Mouse (Mus musculus): ENCODE data around the gene Mrps10.

Mrps10 gene

DNA sequence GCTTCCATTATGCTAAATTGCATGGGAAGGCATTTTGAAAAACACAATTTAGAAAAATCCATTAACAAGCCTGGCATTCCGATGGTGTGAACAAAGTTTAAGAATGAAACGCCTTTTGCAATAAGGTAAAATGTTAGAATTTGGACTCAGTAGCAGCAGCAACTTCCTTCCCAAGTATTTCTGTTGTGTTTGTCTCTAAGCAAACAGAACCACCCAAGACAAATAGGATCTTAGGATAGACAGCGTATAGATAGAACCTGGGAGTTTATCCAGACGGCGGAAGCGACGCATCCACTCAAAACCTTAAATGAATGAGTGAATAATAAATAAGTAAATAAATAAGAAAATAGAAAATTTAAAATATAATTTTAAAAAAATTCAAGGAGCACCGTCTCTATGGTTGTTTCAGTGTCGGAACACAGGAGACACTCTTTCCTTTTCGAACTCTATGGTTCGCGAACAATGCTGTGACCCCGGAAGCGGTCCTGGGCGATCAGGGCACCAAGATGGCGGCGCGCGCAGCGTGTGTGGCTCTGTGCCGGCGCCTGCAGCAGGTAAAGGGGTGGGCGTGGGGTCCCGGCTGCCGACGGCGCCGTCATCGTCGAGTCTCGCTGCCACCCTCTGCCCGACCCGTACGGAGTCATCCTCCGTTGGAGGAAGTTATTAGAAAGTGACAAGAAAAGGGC, at the start of gene Mrps10:
Gene Mrps10, plus strand, starts transcription at position 487 of the 686 bp plus-strand sequence.
- peak; percentile 92 for DNase-seq

DNA sequence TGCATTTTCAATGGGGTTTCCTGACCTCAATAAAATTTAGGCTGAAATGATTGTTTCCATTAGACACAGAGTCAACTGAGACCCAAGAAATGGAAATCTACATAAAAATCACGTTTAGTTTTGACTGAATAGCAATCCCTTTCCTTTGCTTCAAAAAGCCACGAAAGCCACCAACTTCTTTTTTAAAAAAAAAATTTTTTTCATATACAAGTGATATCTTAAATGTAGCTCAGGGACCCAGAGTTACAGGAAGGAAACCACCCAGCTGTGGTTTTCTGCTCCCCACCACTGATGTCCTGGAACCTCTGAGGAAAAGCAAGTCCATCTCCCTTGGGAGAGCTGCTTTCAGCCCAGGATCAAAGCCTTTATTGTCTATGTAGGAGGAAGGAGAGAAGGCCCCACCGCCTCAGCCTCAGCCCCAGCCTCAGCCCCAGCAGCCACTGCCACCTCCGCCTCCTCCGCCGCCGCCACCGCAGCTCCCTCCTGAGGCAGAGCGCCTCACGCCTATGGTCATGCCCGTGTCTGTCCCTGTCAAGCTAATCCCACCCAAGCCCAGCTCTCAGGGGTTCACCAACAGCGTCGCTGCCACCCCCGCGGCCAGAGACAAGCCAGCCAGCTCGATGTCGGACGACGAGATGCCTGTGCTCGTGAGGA, 49.6 kb upstream of the Mrps10 start:
- DNase-seq = no peak

DNA sequence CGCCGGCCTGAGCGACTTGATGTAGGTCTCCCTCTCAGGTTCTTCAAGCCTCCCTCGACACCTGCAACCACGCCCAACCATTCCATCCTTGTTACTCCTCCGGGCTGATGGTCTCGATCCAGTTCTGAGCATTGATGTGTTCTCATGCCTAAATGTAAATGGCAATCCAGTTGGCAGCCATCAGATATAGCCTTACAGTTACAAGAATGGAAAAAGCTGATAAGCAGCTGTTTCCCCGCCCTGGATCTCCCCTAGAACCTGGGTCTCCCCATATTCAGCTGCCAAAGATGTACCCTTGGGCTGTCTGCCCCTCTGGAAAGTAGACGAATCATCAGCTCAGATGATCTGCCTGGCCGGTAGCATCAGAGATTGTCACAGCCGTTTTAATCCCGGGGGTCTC, 48.9 kb upstream of the Mrps10 start:
- DNase-seq = no peak

DNA sequence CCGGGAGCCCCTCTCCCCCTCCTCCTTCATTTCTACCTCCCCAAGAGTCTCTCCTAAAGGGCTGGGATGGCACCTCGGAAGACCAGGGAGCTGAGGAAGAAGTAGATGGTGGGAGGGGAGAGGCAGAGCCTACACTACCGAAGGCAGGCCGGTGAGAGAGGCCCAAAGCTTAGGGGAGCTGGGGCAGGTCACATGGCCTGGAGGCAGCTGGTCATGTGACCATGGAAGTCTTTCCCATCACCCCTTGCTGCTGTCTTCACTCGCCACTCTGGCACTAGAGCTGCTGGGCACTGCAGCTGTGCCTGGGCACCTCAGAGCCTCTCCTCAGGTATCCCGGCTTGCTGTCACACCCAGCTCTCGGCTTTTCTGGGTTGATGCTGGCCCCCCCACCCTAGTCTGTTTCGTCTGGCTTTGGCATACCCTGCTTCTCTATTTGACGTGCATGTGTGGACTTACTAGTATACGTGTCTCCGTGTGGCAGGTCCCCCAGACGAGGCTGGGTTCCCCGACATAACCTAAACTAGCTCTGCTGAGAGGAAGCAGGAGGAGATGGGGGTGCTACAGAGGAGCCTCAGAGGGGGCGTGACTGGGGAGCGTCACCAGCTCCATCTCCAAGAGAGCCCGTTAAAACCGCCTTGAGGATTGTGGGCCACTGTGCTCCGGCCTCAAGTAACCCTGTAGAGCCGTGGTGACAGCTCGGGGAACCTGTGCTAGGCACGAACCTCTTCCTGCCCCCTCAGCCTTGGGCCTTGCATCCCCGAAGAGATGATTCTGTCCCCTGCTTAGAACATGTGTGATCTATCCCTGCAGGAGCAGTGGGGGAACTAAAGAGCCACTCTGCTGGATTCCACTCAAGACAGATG, 46.3 kb upstream of the Mrps10 start:
- no peak for DNase-seq

DNA sequence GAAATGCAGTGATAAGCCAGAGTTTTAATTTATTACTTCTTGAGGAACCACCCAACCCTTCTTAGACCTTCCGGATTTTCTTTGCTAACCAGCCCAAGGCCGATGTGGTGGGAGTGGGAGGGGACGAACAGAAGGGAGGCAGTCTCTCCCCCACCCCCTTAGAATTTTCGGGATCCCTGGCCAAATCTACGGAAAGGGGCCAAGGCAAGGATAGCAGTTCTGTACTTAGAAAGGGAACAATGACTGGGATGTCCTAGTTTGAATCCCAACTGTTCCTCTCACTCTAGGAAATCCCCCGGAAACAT, 45.7 kb upstream of the Mrps10 start:
- DNase-seq = no peak

DNA sequence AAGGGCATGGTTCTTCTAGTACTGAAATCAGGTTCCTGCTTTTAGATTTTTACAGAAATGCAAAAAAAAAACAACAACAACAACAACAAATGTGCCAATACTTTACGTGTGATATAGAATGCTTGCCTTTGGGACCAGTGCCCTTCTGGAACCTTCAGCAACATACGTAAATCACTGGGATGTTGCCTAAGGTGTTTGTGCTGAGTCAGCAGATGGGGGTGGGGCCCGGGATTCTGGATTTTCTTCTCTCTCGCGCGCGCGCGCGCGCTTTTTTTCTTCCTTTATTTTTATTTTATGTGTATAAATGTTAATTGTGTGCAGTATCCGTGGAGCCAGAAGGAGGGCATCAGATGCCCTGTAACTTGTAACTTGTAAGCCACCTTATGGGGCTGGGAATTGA, 41.1 kb upstream of the Mrps10 start:
- DNase-seq = no peak

DNA sequence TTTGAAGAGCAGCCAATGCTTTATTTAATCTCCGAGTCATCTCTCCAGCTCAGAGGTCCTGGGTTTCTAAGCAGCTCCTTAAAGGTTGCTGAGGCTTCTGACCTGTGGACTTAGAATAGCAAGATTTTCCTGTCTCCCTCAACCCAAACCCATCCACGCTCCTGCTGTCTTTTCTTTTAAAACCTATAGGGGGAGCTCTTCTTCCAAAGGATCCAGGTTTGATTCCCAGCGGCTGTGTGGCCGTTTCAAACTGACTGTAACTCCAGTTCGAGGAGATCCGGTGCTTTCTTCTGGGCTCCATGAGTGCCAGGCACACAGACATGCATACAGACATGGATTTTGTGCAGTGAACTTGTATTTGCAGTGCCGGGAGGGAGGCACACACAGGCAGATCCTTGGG, 40.7 kb upstream of the Mrps10 start:
- no peak for DNase-seq

DNA sequence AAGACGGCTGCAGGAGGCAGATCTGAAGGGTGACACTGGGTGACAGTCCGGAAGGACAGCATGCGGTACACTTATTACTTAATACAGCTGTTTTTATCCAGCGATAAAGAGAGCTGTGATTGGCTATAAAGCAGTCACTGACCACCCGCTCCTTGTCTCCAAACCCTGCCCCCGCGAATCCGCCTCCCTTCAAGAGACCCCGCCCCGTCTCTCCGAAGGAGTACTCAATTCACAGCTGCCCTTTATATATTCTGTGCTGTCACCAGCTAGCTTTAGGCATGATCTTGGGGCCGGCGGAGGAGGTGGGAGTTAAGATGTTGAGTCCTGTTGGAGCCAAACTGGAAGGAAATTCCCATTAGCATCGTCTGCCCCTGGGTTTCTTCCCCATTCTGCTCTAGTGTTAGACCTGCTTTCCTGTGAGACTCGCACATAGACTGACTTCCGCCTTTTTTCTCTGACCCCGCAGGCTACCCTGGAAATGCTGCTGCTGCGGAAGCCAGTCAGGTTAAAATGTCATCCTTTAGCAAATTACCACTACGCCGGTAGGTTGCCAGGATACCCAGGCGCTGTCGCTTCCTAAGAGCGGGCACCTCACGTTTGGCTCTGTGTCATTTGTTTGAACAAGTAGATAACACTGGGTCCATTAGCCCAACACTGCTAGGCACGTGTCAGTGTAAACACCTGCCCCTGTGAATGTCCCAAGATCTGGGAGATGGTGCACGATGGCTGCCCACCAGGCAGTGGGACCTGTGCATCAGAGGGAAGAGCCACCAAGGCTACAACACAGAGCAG, 39.9 kb upstream of the Mrps10 start:
- no peak for DNase-seq

DNA sequence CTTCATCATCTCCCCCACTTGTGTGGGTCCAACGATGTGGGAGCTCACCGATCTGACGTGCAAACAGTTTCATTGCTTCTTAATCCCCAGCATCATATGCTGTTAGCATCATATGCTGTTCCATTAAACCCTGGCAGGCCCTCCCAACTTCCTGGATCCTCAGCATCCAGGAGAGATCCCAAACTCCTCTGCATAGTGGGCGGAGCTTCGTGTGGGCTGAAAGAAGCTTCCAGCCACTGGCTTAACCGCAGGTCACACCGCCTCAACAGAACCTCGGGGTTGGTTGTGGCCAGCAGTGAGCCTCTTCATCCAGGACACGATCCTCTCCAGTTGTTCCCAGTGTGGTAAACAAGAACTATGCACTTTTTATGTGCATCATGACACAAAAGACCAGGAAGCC, 38.1 kb upstream of the Mrps10 start:
- no peak for DNase-seq

DNA sequence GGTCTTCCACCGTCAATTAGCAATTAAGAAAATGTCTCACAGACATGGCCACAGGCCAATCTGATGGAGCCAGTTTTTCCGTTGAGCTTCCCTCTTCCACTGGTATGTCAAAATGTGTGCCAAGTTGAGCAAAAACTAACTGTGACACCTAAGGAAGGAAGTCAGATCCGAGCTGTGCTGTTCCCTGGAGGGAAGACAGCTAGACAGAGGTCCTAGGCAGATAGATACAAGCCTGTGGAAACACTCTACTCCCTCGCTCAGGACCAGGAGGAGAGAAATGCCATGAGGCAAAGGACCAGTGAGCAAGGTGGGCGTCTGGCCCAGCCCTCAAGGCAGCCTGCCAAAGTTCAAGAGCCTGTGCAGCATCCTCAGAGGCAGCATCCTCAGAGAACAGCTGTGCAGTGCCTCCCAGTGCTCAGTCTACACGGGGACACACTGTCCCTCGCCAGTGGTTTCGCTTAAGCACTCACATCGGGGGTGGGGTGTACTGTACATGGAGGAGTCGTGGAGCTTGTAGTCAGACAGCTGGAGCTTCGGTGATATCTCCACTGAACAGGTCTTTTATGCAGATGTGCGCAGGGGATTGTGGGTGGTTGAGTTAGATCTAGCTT, 36.6 kb upstream of the Mrps10 start:
- DNase-seq = no peak

DNA sequence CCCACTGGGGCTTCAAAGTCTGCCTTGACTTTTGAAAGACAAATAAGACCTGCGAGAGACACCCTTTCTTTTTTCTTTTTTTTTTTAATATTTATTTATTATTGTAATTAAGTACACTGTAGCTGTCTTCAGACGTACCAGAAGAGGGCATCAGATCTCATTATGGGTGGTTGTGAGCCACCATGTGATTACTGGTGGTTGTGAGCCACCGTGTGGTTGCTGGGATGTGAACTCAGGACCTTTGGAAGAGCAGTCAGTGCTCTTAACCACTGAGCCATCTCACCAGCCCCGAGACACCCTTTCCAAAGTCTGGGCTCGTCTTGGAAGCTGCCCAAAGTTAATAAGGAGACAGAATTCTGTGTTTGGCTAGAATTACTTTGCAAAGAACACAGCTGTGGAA, 36.0 kb upstream of the Mrps10 start:
- DNase-seq = peak; percentile 6

DNA sequence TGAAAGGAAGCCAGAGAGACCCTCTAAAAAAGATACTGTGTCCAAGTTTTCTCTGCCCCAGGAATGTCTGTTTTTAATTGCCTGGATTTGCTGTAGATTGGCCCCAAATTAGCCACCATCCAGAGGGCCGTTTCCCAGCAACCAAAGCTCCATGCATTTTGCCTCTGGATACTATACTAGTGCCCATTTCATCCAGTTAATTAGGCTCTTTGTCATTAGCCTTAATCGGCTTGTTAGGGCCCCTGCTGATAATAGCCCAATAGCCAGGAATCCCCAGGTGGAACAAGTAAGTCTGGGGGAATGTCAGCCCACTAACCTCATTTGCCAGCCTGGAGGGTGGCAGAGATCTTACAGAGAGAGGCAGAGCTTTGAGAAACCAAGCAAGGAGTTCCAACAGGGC, 35.3 kb upstream of the Mrps10 start:
- no peak for DNase-seq

DNA sequence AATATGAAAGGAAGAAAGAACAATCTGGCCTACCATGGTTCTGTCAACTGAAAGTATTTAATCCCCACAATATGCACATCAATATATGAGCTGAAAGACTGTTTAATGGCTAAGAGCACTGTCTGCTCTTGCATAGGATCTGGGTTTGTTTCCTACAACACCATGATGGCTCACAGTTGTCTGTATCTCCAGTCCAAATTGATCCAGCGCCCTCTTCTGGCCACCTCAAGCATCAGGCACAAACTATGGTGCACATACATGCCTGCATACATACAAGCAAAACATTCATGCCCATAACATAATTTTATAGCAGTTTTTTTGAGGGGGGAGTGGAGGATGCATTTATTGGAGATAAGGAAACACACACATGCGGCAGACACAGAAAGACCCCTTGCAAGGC, 25.6 kb upstream of the Mrps10 start:
- DNase-seq = no peak

DNA sequence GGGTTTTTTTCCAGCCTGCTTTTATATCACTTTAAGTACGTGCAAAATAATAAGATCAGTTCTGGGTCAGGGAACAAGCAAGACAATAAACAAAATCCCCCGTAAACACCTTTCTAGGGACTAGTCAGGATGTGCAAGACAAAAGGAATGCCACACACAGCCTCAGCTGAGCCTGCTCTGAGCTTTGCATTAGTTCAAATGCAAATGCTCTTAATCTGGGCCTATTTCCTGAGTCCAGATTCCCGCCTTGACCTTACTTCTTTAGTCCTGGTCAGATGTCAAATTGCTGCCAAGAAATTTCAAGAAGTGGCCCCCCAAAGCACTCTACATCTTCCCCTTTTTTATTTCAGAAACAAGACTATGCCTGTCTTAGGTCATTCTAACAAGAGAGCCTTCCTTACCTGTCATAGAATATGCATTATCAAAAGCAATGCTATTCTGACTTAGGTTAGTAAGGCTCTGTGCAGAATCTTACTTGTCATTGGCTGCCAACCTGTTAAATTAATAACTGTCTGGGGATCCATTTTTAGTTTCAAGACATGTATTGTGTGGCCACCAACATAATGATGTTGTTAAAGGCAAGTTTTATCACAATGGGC, 18.9 kb upstream of the Mrps10 start:
- no peak for DNase-seq

DNA sequence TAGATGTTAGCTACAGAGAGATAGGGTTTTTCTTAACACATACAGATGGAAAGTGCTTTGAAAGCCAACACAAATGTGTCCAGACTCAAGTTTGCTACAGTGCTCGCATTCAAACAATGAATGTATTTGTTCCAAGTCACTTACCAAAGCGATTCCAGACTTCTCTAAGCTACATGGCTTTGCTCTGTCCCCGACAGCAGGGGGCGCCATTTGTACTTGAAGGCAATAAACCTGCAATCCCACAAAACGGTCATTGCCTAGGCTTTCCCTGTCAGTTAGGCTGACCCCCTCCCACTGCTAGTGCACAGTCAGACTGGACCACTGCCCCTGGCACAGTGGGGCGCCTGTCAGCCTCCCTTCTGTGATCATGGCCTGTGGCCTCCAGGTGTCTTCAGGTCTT, 8.7 kb upstream of the Mrps10 start:
- DNase-seq = no peak

DNA sequence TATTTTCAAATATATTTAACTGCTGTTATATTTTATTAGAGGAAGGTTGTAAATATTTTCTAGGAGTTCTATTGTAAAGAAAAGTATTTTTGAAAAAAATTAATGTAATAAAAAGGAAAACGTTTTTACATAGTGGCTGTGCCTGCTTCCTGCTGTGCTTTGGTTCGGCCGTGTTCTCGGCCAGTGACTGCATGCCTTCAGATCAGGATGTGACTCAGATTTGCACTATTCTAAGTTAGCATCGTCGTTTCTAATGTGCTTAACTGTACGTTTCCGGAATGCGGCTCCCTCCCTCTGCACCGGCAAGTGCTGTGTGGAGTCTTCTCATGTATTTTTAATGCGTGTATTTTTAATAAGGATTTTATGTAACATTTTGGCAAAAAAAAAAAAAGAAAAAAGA, 7.3 kb upstream of the Mrps10 start:
- no peak for DNase-seq

DNA sequence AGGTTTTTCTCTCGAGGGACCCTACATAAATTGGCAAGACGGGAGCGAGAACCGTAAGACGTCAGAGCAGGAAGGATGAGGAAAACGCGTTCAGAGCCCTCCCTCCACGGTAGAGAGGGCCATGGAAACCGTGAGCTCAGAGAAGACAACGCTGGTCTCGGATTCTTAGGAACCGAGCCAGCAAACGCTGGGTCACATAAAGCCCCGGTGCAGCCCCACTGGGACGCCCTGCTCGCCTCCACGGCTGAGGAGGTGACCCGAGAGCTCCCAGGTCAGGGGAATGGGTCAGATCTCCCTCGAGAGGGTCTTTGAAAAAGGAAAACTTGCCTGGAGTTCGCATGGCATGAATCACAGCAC, 378 bp downstream of the Mrps10 start:
- DNase-seq = no peak

DNA sequence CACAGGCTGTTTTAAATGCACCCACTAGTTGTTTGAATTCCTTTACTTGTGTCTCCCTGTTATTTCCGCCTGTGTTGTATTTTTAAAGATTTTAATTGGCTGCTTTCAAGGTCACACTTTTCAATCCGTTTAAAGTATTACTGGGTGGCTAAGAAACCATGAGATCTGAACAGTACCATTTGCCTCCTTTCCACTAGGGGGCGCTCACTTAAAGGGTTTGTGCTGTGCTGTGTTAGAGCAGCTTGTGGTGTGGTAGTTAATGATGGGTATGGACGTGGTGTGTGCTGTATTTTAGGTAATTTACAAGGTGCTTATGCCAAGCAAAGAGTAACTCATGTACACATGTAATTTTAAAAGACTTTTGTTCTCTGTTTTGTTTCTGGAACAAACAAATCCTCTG, 2.8 kb downstream of the Mrps10 start:
- DNase-seq = peak; percentile 70

DNA sequence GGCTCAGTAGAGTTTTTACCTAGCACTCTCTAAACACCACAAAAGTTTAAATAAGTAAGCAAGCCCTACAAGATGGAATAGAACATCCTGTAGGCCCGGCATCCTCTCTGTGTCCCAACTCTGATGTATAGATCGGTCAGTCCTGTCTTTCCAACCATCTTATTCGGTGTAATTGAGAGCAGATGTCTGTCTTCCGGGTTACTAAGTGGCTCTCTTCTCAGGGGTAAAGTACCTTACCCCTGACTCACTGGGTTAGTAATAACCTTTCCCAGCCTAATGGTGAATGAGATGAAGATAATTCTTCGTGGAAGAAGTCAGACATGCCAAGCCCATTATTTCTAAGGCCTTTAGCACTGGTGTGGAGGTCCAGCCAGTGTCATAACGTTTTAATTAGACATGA, 5.3 kb downstream of the Mrps10 start:
- DNase-seq = no peak

DNA sequence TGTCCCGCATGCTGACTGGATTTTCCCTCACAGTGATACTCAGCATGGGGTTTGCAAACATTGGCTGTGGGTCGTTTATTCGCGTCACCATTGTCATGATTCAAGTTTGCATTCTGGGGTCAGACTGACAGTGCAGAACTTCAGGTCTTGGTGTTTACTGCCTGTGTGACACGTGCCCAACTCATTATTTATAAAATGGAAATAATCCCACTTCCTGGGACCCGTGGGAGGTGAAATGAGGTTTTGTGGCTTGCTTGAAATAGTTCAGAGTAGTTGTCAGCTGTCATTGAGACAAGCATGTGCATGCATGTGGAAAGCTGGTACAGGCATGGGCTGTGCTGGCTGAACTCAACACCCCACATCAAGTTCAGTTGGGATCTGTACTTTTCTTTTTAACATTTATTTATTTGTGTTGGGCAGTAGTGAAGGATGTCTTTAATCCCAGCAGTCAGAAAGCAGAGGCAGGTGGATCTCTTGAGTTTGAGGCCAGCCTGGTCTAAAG, 8.1 kb downstream of the Mrps10 start:
- no peak for DNase-seq

DNA sequence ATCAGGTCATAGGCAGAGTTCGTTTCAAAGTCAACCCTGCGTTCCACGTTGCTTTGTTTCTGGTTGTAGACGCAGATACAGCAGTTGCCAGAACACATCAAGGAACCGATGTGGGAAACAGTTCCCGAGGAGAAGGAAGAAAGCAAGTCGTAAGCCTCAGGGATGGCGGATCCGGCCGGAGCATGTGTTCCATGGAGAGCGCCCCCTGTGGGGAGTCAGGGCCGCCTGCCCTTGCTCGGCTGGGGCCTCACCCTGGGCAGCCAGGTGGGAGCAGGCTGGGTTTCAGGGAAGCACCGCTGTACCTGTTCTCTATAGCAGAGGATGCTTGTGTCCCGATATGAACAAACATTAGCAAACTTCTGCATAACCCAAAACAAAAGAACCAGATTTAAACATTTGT, 9.4 kb downstream of the Mrps10 start:
- DNase-seq = no peak

DNA sequence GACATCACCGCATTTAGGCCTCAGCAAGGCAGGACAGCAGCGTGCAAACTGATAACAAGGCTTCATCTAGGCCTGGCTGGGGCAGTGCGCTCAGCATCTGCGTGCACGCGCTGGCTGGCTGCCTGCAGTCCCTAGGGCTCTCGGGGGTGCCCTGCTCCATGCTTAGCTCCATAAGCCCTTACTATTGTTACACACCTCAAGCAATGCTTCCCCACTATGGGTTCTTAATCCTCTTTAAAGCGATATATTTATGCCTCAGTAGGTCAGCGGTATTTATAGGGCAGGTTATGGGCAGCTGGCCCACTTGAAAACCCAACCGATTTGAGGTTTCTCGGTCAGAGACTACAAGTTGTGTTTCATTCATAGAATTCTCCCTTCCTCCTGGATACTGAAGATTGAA, 13.2 kb downstream of the Mrps10 start:
- no peak for DNase-seq
